Mouse (Mus musculus): ENCODE results near the gene Tab1. TPM values are rescaled to one million over a fixed set of nuclear protein-coding genes. Genes with fewer than 3 reads are reported as not detected.

The Tab1 gene
- total and polyA plus RNA-seq, 2 experiments from 2014 or later: 25.7 to 52.1 TPM

DNA sequence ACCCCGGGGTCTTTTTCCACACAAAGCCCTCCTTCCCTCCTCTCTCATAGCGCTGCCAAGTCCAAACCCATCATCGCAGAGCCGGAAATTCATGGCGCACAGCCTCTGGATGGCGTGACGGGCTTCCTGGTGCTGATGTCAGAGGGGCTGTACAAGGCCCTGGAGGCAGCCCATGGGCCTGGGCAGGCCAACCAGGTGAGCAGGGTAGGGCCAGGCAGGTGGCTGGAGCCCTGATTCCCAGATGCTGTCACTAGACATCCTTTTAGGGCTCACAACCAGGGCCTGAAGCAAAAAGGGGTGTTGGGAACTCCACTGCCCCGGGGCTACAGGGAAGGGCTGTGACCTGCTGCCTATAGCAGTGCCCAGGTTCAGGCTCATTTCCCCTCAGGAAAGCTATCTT, 22.8 kb downstream of the Tab1 start:
- Histone ChIP-seq H3K9ac (no peak overlapping the region), H3K4me2 (ENCODE audit: low read depth) (no peak overlapping the region), H3K36me3 (ENCODE audit: insufficient read depth) (peaks cover 80% of the 10 kb centered on the region), H3K27ac (ENCODE audit: low read depth, low read length) (no peak overlapping the region), H3K27me3 (ENCODE audit: insufficient read depth, low read length) (no peaks in the 10 kb centered on the region), H3K4me1 (ENCODE audit: insufficient read depth) (no peaks in the 10 kb centered on the region), H3K4me3 (ENCODE audit: low read depth, low read length) (no peak overlapping the region), H3K9me3 (ENCODE audit: low read length) (no peaks in the 10 kb centered on the region)
- no peak for TF ChIP-seq CTCF (IDR thresholded peaks at IDR 0.05; ENCODE audit: low read depth)
- ATAC-seq: no peak
- 93% methylated on average over 8 of the region's 8 CpGs for WGBS
- DNase-seq: no peak

DNA sequence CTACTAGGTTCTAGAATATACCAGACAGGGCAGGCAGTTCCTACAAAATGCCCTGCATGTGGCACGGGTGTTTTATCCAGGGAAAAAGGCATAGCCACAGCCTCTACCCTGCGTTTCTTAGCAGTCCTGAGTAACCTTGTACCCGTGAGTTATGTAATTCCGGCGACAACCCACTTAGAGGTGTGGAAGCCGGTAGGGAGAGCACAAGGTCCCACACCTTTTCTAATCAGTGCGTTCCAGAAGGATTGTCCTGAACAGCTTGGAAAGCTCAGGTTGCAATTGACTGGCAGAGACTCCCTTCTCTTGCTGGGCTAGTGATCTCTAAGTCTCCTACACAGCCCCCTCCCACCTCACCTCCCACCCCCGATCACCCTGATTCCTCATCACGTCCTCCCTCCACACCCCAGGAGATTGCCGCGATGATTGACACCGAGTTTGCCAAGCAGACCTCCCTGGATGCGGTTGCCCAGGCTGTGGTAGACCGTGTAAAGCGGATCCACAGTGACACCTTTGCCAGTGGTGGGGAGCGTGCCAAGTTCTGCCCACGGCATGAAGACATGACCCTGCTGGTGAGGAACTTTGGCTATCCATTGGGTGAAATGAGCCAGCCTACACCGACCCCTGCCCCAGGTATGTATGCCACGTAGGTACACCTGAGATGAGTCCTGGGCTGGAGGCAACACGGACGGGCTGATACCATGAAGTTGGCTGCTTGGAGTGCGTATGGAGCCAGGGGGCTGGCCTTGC, 24.4 kb downstream of the Tab1 start:
- no peaks in the 10 kb centered on the region for H3K27me3 ChIP-seq (ENCODE audit: insufficient read depth, low read length)
- no peak overlapping the region for H3K4me3 ChIP-seq (ENCODE audit: low read depth, low read length)
- no peaks in the 10 kb centered on the region for H3K4me1 ChIP-seq (ENCODE audit: insufficient read depth)
- no peaks in the 10 kb centered on the region for H3K9me3 ChIP-seq (ENCODE audit: low read length)
- no peak for DNase-seq
- no peak for ATAC-seq
- TF ChIP-seq CTCF (IDR thresholded peaks at IDR 0.05; ENCODE audit: low read depth): no peak
- H3K4me2 ChIP-seq (ENCODE audit: low read depth): no peak overlapping the region
- no peak overlapping the region for H3K9ac ChIP-seq
- WGBS: 93% methylated on average over 22 of the region's 22 CpGs
- H3K36me3 ChIP-seq (ENCODE audit: insufficient read depth): peaks cover 85% of the 10 kb centered on the region
- H3K27ac ChIP-seq (ENCODE audit: low read depth, low read length): no peak overlapping the region

DNA sequence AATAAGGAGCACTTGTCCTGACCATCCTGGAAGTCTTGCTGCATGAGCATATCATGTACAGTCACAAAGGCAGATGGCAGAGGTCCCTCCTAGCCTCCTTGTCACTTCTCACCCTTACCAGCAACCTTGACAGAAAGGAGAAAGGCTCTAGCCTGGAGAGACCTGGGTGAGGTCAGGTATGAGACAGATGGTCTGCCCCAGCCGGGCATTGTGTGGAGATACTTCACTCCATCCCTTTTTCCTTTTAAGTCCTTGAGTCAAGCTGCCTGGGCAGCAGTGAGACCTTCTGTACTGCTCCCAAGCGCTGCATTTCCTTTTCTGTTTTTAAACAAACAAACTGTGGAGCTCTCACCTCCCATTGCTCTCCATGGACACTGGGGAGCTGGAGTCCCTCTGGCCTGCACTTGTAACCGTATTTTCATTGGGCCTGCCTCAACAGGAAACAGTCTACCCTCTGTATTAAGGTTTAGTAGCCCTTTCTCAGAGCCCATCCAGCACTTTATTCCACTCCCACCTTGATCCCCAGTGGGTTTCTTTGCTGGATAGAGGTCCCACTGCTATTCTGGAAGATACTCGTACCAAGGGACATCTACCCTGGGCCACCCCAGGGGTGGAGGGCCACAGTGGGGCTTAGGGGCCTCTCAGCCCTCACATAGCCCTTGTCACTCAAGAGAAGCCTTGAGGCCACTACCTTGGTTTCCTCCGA, 25.2 kb downstream of the Tab1 start:
- WGBS: 87% methylated on average over 5 of the region's 5 CpGs
- Histone ChIP-seq H3K27me3 (ENCODE audit: insufficient read depth, low read length) (no peaks in the 10 kb centered on the region), H3K4me2 (ENCODE audit: low read depth) (no peak overlapping the region), H3K4me3 (ENCODE audit: low read depth, low read length) (no peak overlapping the region), H3K4me1 (ENCODE audit: insufficient read depth) (no peaks in the 10 kb centered on the region), H3K9ac (no peak overlapping the region), H3K36me3 (ENCODE audit: insufficient read depth) (peaks cover 82% of the 10 kb centered on the region), H3K27ac (ENCODE audit: low read depth, low read length) (no peak overlapping the region), H3K9me3 (ENCODE audit: low read length) (no peaks in the 10 kb centered on the region)
- no peak for TF ChIP-seq CTCF (IDR thresholded peaks at IDR 0.05; ENCODE audit: low read depth)
- DNase-seq (no peak), ATAC-seq (no peak)

DNA sequence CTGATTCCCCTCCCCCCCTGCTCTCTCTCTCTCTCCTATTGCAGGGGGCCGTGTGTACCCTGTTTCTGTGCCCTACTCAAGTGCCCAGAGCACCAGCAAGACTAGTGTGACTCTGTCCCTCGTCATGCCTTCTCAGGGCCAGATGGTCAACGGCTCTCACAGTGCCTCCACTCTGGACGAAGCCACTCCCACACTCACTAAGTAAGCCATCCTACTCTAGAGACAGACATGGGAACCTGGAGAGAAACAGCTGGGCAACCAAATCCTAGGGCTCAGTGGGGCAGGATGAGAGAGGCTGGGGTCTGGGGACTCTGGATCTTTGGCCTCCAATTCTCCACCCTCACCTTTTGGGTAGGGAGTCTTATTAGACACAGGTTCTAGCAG, 25.8 kb downstream of the Tab1 start:
- no peak for ATAC-seq
- 74% methylated on average over 4 of the region's 4 CpGs for WGBS
- TF ChIP-seq CTCF (IDR thresholded peaks at IDR 0.05; ENCODE audit: low read depth): no peak

GRCm38 (mm10) chr15:80159286-80159901, 26.5 kb downstream of the Tab1 start:
- H3K27ac ChIP-seq (ENCODE audit: low read depth, low read length): no peak overlapping the region; the same call in 1 of the 2 replicates
- peaks cover 69% of the 10 kb centered on the region for H3K36me3 ChIP-seq (ENCODE audit: insufficient read depth)
- TF ChIP-seq CTCF (IDR thresholded peaks at IDR 0.05; ENCODE audit: low read depth): no peak
- H3K4me3 ChIP-seq (ENCODE audit: low read depth, low read length): no peak overlapping the region
- ATAC-seq (no peak), DNase-seq (no peak)
- H3K9me3 ChIP-seq (ENCODE audit: low read length): no peaks in the 10 kb centered on the region
- no peak overlapping the region for H3K9ac ChIP-seq
- H3K27me3 ChIP-seq (ENCODE audit: insufficient read depth, low read length): no peaks in the 10 kb centered on the region
- no peaks in the 10 kb centered on the region for H3K4me1 ChIP-seq (ENCODE audit: insufficient read depth)
- no peak overlapping the region for H3K4me2 ChIP-seq (ENCODE audit: low read depth)
- WGBS: 50% methylated on average over 8 of the region's 8 CpGs

More for the DNA sequence above, 25.8 kb downstream of the Tab1 start:
- no peak for DNase-seq
- Histone ChIP-seq H3K4me1 (ENCODE audit: insufficient read depth) (no peaks in the 10 kb centered on the region), H3K27me3 (ENCODE audit: insufficient read depth, low read length) (no peaks in the 10 kb centered on the region), H3K4me2 (ENCODE audit: low read depth) (no peak overlapping the region), H3K9me3 (ENCODE audit: low read length) (no peaks in the 10 kb centered on the region), H3K27ac (ENCODE audit: low read depth, low read length) (no peak overlapping the region), H3K36me3 (ENCODE audit: insufficient read depth) (peaks cover 76% of the 10 kb centered on the region), H3K4me3 (ENCODE audit: low read depth, low read length) (no peak overlapping the region), H3K9ac (no peak overlapping the region)

GRCm38 (mm10) chr15:80160223-80160622, 27.3 kb downstream of the Tab1 start:
- H3K4me3 ChIP-seq (ENCODE audit: low read depth, low read length): no peak overlapping the region
- 91% methylated on average over 13 of the region's 13 CpGs for WGBS
- DNase-seq (no peak), ATAC-seq (no peak)
- H3K27ac ChIP-seq (ENCODE audit: low read depth, low read length): no peak overlapping the region
- H3K9ac ChIP-seq: no peak overlapping the region
- H3K4me2 ChIP-seq (ENCODE audit: low read depth): no peak overlapping the region
- TF ChIP-seq CTCF (IDR thresholded peaks at IDR 0.05; ENCODE audit: low read depth): no peak
- no peaks in the 10 kb centered on the region for H3K4me1 ChIP-seq (ENCODE audit: insufficient read depth)
- no peaks in the 10 kb centered on the region for H3K9me3 ChIP-seq (ENCODE audit: low read length)
- H3K36me3 ChIP-seq (ENCODE audit: insufficient read depth): peaks cover 62% of the 10 kb centered on the region
- no peaks in the 10 kb centered on the region for H3K27me3 ChIP-seq (ENCODE audit: insufficient read depth, low read length)

GRCm38 (mm10) chr15:80160726-80161125, 27.8 kb downstream of the Tab1 start:
- Histone ChIP-seq H3K9ac (no peak overlapping the region), H3K4me1 (ENCODE audit: insufficient read depth) (no peaks in the 10 kb centered on the region), H3K9me3 (ENCODE audit: low read length) (no peaks in the 10 kb centered on the region), H3K4me2 (ENCODE audit: low read depth) (no peak overlapping the region), H3K27me3 (ENCODE audit: insufficient read depth, low read length) (no peaks in the 10 kb centered on the region), H3K36me3 (ENCODE audit: insufficient read depth) (peaks cover 57% of the 10 kb centered on the region), H3K27ac (ENCODE audit: low read depth, low read length) (no peak overlapping the region), H3K4me3 (ENCODE audit: low read depth, low read length) (no peak overlapping the region)
- DNase-seq (no peak), ATAC-seq (no peak)
- TF ChIP-seq CTCF (IDR thresholded peaks at IDR 0.05; ENCODE audit: low read depth): no peak
- 88% methylated on average over 4 of the region's 4 CpGs for WGBS
